Mouse (Mus musculus) olfactory bulb, adult 2 months (tissue): ENCODE results near the gene Tmem248. TPM values are rescaled to one million over a fixed set of nuclear protein-coding genes. Genes with fewer than 3 reads are reported as not detected.
"Not testable (repeated sequence)": the region's sequence is repeated elsewhere in the genome, so short reads cannot be mapped to it uniquely, and the experiment has no call there.

Source experiments
- H3K27ac ChIP-seq: fragments of 200-500 bp; 2 replicates; pipeline ENCODE4 v1.5.1; 2012; ENCODE audit warnings: low read depth, low read length; ENCODE audit not compliant: insufficient read depth
- H3K4me1 ChIP-seq: fragments of 200-500 bp; 2 replicates; pipeline ENCODE4 v1.6.1; 2012; ENCODE audit warnings: low read length; ENCODE audit not compliant: control insufficient read depth, insufficient read depth
- H3K4me3 ChIP-seq: fragments of 200-500 bp; 2 replicates; pipeline ENCODE4 v1.5.1; 2012; ENCODE audit warnings: mild to moderate bottlenecking, low read depth, low read length, moderate library complexity; ENCODE audit not compliant: insufficient read depth
- CTCF ChIP-seq: fragments of 200-500 bp; IDR thresholded peaks from 2 replicates; pipeline ENCODE4 v1.5.1; 2012; ENCODE audit warnings: low read depth, mild to moderate bottlenecking, low read length, moderate library complexity; ENCODE audit not compliant: insufficient read depth
- POLR2A ChIP-seq: fragments of 200-500 bp; IDR thresholded peaks from 2 replicates; pipeline ENCODE4 v1.6.1; 2012; ENCODE audit warnings: mild to moderate bottlenecking, low read depth, low read length, moderate library complexity; ENCODE audit not compliant: insufficient read depth
- WGBS: fragments of 180-500 bp; shearing (Covaris S2); methylation state at CpG from one replicate; pipeline ENCODE4 v1.1.7; 2018; 5-methylcytosine and 5-hydroxymethylcytosine counted together
- polyA plus RNA-seq: library from polyadenylated mRNA; stranded (reverse); fragments of >200 nt; gene quantifications from 2 replicates; pipeline ENCODE4 v1.2.4, GENCODE M21; 2012; ENCODE audit warnings: low replicate concordance; ENCODE audit not compliant: missing spikeins, insufficient read depth, insufficient read length

Gene Tmem248
- polyA plus RNA-seq, 1 experiment = not detected

DNA sequence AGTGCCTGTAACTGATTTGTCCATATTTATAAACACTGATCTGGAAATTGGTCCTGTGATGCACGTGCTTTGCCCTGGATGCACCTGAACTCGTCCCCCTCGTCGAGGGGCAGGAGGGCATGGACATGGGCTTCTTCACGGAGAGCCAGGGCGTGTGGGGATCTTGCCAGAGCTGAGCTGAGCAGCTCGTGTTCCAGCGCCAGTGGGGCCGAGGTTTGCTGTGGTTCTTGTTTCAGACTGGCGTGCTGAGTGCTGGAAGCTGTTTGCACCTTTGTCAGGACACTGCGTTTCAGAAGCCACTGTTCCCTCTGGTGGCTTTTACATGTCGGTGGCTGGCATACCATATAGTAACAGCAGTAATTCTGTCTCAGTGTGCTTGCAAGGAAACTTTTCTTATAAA, 24.5 kb downstream of the Tmem248 start:
- Histone ChIP-seq H3K4me1 (no peaks in the 10 kb centered on the region), H3K4me3 (no peak overlapping the region), H3K27ac (no peak overlapping the region)
- WGBS = 89% methylated on average over 12 of the region's 12 CpGs
- no peak for TF ChIP-seq POLR2A
- TF ChIP-seq CTCF = no peak

DNA sequence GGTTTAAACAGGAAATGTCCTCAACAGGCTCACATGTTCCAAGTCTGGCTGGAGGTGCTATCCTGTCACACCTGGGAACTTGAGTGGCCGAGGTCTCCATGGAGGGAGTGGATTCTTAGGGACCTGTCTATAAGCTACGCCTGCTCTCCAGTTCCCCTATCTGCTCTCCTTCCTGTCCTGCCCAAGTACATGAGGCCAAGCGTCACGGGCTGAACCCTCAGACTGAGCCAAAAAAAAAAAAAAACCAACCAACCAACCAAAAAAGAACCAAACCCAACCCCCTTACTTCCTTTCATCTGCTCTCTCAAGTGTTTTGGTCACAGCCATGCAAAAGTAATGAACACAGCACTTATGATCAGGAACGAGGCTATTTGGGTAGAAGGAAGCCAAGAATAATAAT, 30.9 kb downstream of the Tmem248 start:
- Histone ChIP-seq H3K27ac (no peak overlapping the region), H3K4me1 (no peaks in the 10 kb centered on the region), H3K4me3 (no peak overlapping the region)
- WGBS = 71% methylated on average over 5 of the region's 5 CpGs
- TF ChIP-seq POLR2A = no peak
- no peak for TF ChIP-seq CTCF

- WGBS = 13% methylated on average over 19 of the region's 19 CpGs
- TF ChIP-seq CTCF (no peak), POLR2A (no peak)
- Histone ChIP-seq H3K4me3 (peak overlapping the region; percentile 91), H3K4me1 (no peaks in the 10 kb centered on the region), H3K27ac (0 out of 2 replicates have a peak overlapping the region, but pooled peaks have one; percentile 85)
Measured at GRCm38 (mm10) chr5:130254164-130255016, 37.5 kb downstream of the Tmem248 start.

DNA sequence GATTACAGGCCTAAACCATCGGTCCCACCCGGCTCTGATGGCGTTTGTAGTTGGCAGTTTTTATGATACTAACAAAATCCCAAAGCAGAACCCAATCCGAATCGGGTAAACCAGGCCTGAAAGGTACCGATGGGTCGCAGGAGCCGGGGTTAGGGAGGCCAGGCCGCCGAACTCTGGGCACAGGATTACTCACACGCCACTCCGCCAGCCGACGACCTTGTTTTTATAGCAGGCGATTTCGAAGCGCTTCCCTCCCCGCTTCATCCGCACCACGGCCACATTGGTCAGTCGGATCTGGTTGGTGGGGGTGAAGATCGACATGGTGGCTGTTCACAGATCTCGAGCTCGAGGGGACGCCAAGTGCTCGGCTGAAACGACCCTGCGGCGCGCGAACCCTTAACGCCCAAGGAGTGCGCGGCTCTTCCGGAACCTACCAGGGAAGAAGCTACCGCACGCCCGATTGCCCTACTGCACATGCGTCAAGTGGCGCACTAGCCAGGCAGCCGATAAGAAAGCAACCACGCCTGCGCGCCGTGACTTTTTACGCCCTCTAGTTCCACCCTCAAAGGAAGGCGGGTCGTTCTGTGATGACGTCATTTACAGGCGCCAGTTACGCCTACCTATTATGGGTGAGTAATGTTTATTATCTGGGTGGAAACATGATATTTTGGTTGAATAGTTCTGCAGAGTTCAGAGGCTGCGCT, 38.3 kb downstream of the Tmem248 start, which contains the start of the genes Sbds and Tyw1:
Gene Sbds, minus strand, starts transcription at position 514 of the 704 bp plus-strand sequence.
Gene Tyw1, plus strand, starts transcription at position 603 of the 704 bp plus-strand sequence.
- Histone ChIP-seq H3K4me3 (peak within 1 kb of the TSS; percentile 91), H3K4me1 (no peaks in the 10 kb centered on the region), H3K27ac (peak within 1 kb of the TSS; percentile 85)
- TF ChIP-seq CTCF = no peak; the same call in 1 of the 2 replicates
- TF ChIP-seq POLR2A = peak; percentile 71; the same call in 1 of the 2 replicates
- under 1% methylated on average over 52 of the region's 52 CpGs for WGBS

GRCm38 (mm10) chr5:130255799-130256525, 39.1 kb downstream of the Tmem248 start:
- not testable (repeated sequence) for H3K27ac ChIP-seq, H3K4me3 ChIP-seq, H3K4me1 ChIP-seq
- WGBS = 25% methylated on average over 20 of the region's 20 CpGs

DNA sequence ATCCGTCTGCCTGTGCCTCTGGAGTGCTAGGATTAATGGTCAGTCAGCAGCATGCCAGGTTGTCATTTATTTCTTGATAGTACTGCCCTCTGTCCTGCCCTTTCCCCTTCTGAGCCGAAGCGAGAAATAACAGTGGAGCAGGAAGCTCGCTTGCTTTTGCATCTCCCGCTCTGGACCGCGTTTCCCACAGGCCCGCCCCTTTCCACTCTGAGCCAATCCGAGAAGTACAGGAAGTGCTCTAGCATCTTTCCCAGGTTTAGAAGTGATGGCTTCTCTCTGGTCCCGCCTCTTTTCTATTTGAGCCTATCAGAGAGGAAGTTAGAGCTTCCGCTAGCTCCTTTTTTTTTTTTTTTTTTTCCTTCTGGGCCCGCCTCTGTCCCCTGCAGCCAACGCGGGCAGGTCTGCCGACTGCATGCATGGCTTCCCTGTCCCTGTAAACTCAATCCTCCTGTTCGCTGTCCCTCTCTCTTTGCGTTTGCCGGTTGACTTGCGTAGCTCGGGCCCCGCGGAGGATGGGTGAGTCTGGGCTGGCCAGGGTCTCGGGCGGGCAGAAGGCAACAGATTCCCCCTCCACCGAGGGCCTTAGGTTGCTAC, 39.9 kb downstream of the Tmem248 start:
- Histone ChIP-seq H3K4me3 (peak overlapping the region; percentile 99), H3K4me1 (no peaks in the 10 kb centered on the region), H3K27ac (no peak overlapping the region)
- under 1% methylated on average over 25 of the region's 25 CpGs for WGBS
- TF ChIP-seq POLR2A = peak; percentile 58
- TF ChIP-seq CTCF = no peak

DNA sequence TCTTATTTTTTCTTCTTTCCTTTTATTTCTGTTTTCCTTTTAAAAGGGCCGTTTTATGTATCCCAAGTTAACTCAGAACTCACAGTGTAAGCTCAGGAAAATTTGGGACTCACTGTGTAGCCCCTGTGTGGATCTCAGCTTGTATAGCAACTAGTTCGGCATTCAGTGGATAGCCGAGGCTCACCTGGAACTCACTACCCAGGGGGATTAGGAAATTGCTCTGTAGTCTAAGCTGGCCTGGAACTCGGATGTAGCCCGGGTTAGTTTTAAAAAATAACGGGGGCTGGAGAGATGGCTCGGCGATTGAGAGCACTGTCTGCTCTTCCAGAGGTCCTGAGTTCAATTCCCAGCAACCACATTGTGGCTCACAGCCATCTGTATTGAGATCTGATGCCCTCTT, 40.4 kb downstream of the Tmem248 start:
- no peak for TF ChIP-seq CTCF
- no peak for TF ChIP-seq POLR2A
- no peak overlapping the region for H3K27ac ChIP-seq
- peak overlapping the region; percentile 99 for H3K4me3 ChIP-seq
- no peaks in the 10 kb centered on the region for H3K4me1 ChIP-seq
- 5% methylated on average over 8 of the region's 8 CpGs for WGBS

DNA sequence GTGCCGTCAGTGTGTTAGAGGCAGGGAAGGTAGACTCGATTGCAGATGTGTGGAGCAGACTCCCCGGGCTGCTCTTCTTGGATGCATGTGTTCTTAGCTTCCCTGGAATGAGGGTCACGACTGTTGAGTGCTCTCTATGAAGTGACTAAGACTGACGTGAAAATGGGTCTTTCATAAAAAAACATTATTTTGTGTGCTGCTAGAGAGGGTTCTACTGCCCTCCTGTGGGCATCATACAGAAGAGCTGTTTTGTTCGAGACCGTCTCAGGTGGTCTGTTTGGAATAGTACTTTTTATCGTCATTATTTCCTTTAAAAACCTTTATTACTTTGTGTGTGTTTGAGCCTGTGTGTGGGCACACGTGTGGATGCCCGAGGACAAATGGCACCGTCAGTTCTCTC, 46.6 kb downstream of the Tmem248 start:
- whole genome bisulfite sequencing = 63% methylated on average over 11 of the region's 11 CpGs
- peaks cover 8% of the 10 kb centered on the region for H3K4me1 ChIP-seq
- H3K4me3 ChIP-seq = no peak overlapping the region
- TF ChIP-seq CTCF (no peak), POLR2A (no peak)
- no peak overlapping the region for H3K27ac ChIP-seq
